Mouse (Mus musculus) G1E (cell line): ENCODE measurements around the gene Tbx21.

Source experiments
- CTCF ChIP-seq: IDR thresholded peaks from 2 replicates; pipeline ENCODE4 v1.5.1; 2012; ENCODE audit warnings: low read depth, low read length, inconsistent platforms, mixed read lengths
- GATA1 ChIP-seq: IDR thresholded peaks from 2 replicates; pipeline ENCODE4 v1.6.1; 2012; ENCODE audit warnings: borderline replicate concordance, low read length, inconsistent platforms, mixed read lengths
- GATA2 ChIP-seq: IDR thresholded peaks from 2 replicates; pipeline ENCODE4 v1.6.1; 2012; ENCODE audit warnings: low read depth, low read length, inconsistent platforms, borderline replicate concordance
- POLR2AphosphoS5 ChIP-seq: IDR thresholded peaks from 2 replicates; pipeline ENCODE4 v1.6.1; 2012; ENCODE audit warnings: low read depth, low read length, inconsistent platforms; ENCODE audit not compliant: insufficient replicate concordance
- TAL1 ChIP-seq: conservative IDR thresholded peaks from 2 replicates; pipeline ENCODE4 v1.6.1; 2012; ENCODE audit warnings: low read depth, low read length, inconsistent platforms, mixed read lengths

DNA sequence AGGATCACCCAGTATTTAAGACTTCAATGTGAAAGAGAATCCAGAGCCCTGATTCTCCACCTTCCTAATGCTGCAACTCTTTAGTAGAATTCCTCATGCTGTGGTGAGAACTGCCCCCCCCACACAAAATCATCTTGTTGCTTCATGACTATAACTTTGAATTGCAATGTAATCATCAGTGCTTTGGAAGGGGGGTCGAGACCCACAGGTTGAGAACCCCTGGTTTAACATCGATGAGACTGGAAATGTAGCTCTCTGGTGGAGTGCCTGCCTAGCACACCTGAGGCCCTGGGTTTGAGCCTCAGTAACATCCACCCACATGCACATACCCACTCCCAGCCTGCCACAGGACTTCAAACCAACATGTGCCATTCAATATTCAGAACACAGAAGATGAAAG, 20.5 kb downstream of the Tbx21 start:
- no peak for TF ChIP-seq TAL1
- TF ChIP-seq GATA2 = no peak
- TF ChIP-seq CTCF = no peak
- TF ChIP-seq GATA1 = no peak
- no peak for TF ChIP-seq POLR2AphosphoS5
